Mouse (Mus musculus): ENCODE data around the gene Ndufv1. TPM values are rescaled to one million over a fixed set of nuclear protein-coding genes. Genes with fewer than 3 reads are reported as not detected.
A peak's percentile ranks its signal among the peaks of the same experiment; 100 is the strongest.

Gene Ndufv1
- polyA plus RNA-seq, 1 experiment = 170 TPM

- 25% methylated on average over 3 of the region's 3 CpGs for WGBS
- Histone ChIP-seq H3K4me3 (ENCODE audit: low read depth, low read length) (no peak overlapping the region), H3K36me3 (ENCODE audit: control insufficient read depth, insufficient read depth, low read length) (peaks cover 6% of the 10 kb centered on the region), H3K27ac (ENCODE audit: insufficient read depth, low read depth, low read length) (peak overlapping the region; percentile 96), H3K27me3 (ENCODE audit: control insufficient read depth, insufficient read depth, low read length) (no peaks in the 10 kb centered on the region), H3K4me1 (ENCODE audit: control insufficient read depth, insufficient read depth, insufficient read length, low read length) (peaks cover 24% of the 10 kb centered on the region)
- TF ChIP-seq CTCF (IDR thresholded peaks at IDR 0.05; ENCODE audit: extremely low read depth, insufficient read length, insufficient replicate concordance, low read depth, low read length) (no peak), POLR2A (IDR thresholded peaks at IDR 0.05; ENCODE audit: low read depth, low read length) (no peak)
Measured at GRCm38 (mm10) chr19:4033298-4033697, 20.7 kb upstream of the Ndufv1 start.

GRCm38 (mm10) chr19:4032668-4033067, 20.1 kb upstream of the Ndufv1 start:
- Histone ChIP-seq H3K4me3 (ENCODE audit: low read depth, low read length) (no peak overlapping the region), H3K27ac (ENCODE audit: insufficient read depth, low read depth, low read length) (peak overlapping the region; percentile 64; the same call in 1 of the 2 replicates), H3K4me1 (ENCODE audit: control insufficient read depth, insufficient read depth, insufficient read length, low read length) (peaks cover 24% of the 10 kb centered on the region), H3K27me3 (ENCODE audit: control insufficient read depth, insufficient read depth, low read length) (no peaks in the 10 kb centered on the region), H3K36me3 (ENCODE audit: control insufficient read depth, insufficient read depth, low read length) (peaks cover 6% of the 10 kb centered on the region)
- WGBS = 79% methylated on average over 7 of the region's 7 CpGs
- TF ChIP-seq CTCF (IDR thresholded peaks at IDR 0.05; ENCODE audit: extremely low read depth, insufficient read length, insufficient replicate concordance, low read depth, low read length) (no peak), POLR2A (IDR thresholded peaks at IDR 0.05; ENCODE audit: low read depth, low read length) (no peak)

GRCm38 (mm10) chr19:4027576-4027975, 15.0 kb upstream of the Ndufv1 start:
- no peaks in the 10 kb centered on the region for H3K27me3 ChIP-seq (ENCODE audit: control insufficient read depth, insufficient read depth, low read length)
- no peaks in the 10 kb centered on the region for H3K36me3 ChIP-seq (ENCODE audit: control insufficient read depth, insufficient read depth, low read length)
- peaks cover 13% of the 10 kb centered on the region for H3K4me1 ChIP-seq (ENCODE audit: control insufficient read depth, insufficient read depth, insufficient read length, low read length)
- H3K4me3 ChIP-seq (ENCODE audit: low read depth, low read length) = no peak overlapping the region
- H3K27ac ChIP-seq (ENCODE audit: insufficient read depth, low read depth, low read length) = no peak overlapping the region
- TF ChIP-seq POLR2A (IDR thresholded peaks at IDR 0.05; ENCODE audit: low read depth, low read length) (no peak), CTCF (IDR thresholded peaks at IDR 0.05; ENCODE audit: extremely low read depth, insufficient read length, insufficient replicate concordance, low read depth, low read length) (no peak)

DNA sequence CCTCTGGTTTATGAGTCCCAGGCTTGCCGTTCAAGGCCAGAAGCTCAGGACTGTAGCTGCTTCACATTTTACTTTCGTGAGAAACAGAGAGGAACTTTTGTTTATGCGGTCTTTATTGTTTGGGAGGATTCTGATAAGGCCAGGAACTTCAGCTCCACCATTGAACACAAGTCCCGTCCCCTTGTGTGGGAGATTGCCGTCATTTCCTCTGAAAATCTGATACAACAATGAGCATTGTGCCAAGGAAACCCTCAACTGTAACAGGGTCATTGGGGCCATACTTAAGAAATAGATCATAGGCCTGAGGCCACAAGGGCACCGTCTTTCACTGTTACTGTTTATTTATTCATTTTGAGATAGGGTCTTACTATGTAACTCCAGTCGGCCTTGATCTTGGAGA, 10.6 kb upstream of the Ndufv1 start:
- 58% methylated on average over 7 of the region's 7 CpGs for WGBS
- TF ChIP-seq CTCF (IDR thresholded peaks at IDR 0.05; ENCODE audit: extremely low read depth, insufficient read length, insufficient replicate concordance, low read depth, low read length) = no peak
- no peak for TF ChIP-seq POLR2A (IDR thresholded peaks at IDR 0.05; ENCODE audit: low read depth, low read length)
- no peaks in the 10 kb centered on the region for H3K36me3 ChIP-seq (ENCODE audit: control insufficient read depth, insufficient read depth, low read length)
- H3K4me1 ChIP-seq (ENCODE audit: control insufficient read depth, insufficient read depth, insufficient read length, low read length) = peaks cover 16% of the 10 kb centered on the region
- H3K27ac ChIP-seq (ENCODE audit: insufficient read depth, low read depth, low read length) = no peak overlapping the region
- H3K4me3 ChIP-seq (ENCODE audit: low read depth, low read length) = no peak overlapping the region
- H3K27me3 ChIP-seq (ENCODE audit: control insufficient read depth, insufficient read depth, low read length) = no peaks in the 10 kb centered on the region

DNA sequence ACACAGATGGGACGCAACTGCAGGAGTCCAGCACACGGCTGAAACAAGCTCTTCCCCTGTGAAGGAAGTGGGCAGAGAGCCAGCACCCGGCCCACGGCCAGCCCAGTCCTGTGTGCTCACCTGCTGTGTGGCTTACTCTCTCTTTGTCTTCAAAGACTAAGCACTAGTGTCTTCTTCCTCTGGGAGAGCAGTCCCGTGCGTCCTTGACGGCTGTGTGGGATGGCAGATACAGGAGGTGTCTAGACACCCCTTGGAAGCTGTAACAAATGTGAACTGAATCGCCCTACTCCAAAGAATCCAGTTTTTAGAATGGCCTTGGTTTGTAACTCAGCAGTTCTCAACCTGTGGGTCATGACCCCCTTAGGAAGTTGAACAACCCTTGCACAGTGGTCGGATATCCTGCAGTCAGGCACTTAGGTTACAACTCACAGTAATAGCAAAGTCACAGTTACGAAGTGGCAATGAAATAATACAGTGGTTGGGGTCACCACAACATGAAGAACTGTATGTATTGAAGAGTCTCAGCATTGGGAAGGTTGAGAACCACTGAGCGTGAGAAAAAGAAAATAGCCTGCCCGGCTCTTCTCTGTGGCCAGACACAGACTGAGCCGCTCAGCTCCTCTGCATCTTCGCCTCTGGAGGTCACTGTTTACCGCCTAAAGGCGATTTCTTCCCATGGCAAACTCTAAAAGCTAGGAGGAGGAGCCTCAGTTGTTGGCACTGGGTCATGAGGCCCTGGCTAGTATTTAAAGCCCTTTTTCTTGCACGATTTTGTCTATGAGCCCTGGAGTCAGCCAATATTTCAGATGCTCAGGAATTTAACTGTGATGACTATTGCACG, 6.4 kb upstream of the Ndufv1 start:
- WGBS = 10% methylated on average over 18 of the region's 18 CpGs
- TF ChIP-seq CTCF (IDR thresholded peaks at IDR 0.05; ENCODE audit: extremely low read depth, insufficient read length, insufficient replicate concordance, low read depth, low read length) (peak; percentile 93; the same call in 1 of the 2 replicates), POLR2A (IDR thresholded peaks at IDR 0.05; ENCODE audit: low read depth, low read length) (peak; percentile 36; the same call in 1 of the 2 replicates)
- H3K4me3 ChIP-seq (ENCODE audit: low read depth, low read length) = no peak overlapping the region
- H3K27ac ChIP-seq (ENCODE audit: insufficient read depth, low read depth, low read length) = peak overlapping the region; percentile 66
- H3K4me1 ChIP-seq (ENCODE audit: control insufficient read depth, insufficient read depth, insufficient read length, low read length) = peaks cover 10% of the 10 kb centered on the region; the same call in 1 of the 2 replicates
- no peaks in the 10 kb centered on the region for H3K36me3 ChIP-seq (ENCODE audit: control insufficient read depth, insufficient read depth, low read length)
- no peaks in the 10 kb centered on the region for H3K27me3 ChIP-seq (ENCODE audit: control insufficient read depth, insufficient read depth, low read length)

DNA sequence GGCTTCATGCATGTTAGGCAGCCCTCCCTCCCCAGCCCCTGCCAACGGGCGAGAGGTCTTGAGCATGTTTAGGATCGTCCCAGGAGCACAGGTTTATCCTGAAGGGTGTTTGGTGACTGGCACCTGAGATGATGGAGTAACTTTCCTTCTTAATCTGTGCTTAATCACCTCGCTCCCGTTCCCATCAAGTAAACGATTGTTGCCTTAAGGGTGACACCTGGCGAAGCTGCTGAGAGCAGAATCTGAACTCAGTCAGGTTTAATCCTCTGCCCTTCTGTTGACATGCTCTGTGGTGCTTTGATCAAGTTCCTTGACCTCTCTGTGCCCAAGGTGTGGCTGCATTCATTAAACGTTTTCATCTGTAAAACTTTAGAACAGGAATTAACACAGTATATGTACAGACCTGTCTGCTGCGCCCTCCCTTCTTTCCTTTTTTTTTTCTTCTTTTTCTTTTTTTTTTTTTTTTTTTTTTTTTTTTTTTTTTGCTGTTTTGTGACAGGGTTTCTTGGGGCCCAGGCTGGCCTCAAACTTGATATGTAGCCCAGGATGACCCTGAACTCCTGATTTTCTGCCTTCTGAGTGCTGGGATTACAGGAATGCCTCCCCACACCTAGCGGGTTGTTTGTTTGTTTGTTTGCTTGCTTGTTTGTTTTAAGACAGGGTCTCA, 5.4 kb upstream of the Ndufv1 start:
- no peaks in the 10 kb centered on the region for H3K27me3 ChIP-seq (ENCODE audit: control insufficient read depth, insufficient read depth, low read length)
- WGBS = 55% methylated on average over 10 of the region's 10 CpGs
- no peak overlapping the region for H3K4me3 ChIP-seq (ENCODE audit: low read depth, low read length)
- H3K4me1 ChIP-seq (ENCODE audit: control insufficient read depth, insufficient read depth, insufficient read length, low read length) = peaks cover 10% of the 10 kb centered on the region; the same call in 1 of the 2 replicates
- TF ChIP-seq CTCF (IDR thresholded peaks at IDR 0.05; ENCODE audit: extremely low read depth, insufficient read length, insufficient replicate concordance, low read depth, low read length) (no peak), POLR2A (IDR thresholded peaks at IDR 0.05; ENCODE audit: low read depth, low read length) (no peak)
- peak overlapping the region; percentile 66 for H3K27ac ChIP-seq (ENCODE audit: insufficient read depth, low read depth, low read length)
- H3K36me3 ChIP-seq (ENCODE audit: control insufficient read depth, insufficient read depth, low read length) = no peaks in the 10 kb centered on the region

DNA sequence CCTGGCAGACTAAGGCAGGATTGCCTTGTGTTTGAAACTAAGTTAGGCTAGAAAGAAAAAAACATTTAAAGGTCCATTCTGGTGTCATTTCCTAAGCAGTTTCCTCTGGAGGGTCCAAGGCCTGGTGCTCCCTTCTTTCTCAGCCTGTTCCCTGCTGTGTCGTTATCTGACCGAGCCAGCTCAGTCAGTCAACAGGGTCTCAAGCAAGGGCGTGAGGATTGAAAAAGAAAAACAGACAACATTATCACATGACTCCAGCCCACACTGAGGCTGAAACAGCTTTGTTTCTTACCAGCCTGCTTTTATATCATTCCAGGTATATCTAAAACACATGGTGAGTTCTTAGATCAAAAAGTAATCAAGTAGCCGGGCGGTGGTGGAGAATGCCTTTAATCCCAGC, 3.0 kb upstream of the Ndufv1 start:
- H3K4me3 ChIP-seq (ENCODE audit: low read depth, low read length) = no peak overlapping the region
- H3K27ac ChIP-seq (ENCODE audit: insufficient read depth, low read depth, low read length) = no peak overlapping the region
- TF ChIP-seq CTCF (IDR thresholded peaks at IDR 0.05; ENCODE audit: extremely low read depth, insufficient read length, insufficient replicate concordance, low read depth, low read length) = no peak
- no peak for TF ChIP-seq POLR2A (IDR thresholded peaks at IDR 0.05; ENCODE audit: low read depth, low read length)
- H3K4me1 ChIP-seq (ENCODE audit: control insufficient read depth, insufficient read depth, insufficient read length, low read length) = peaks cover 16% of the 10 kb centered on the region; the same call in 1 of the 2 replicates
- H3K27me3 ChIP-seq (ENCODE audit: control insufficient read depth, insufficient read depth, low read length) = no peaks in the 10 kb centered on the region
- 86% methylated on average over 5 of the region's 5 CpGs for WGBS
- H3K36me3 ChIP-seq (ENCODE audit: control insufficient read depth, insufficient read depth, low read length) = peaks cover 5% of the 10 kb centered on the region
